Mouse (Mus musculus): Measurements from ENCODE around the gene Pygb. TPM values are rescaled to one million over a fixed set of nuclear protein-coding genes. Genes with fewer than 3 reads are reported as not detected.

The Pygb gene
- polyA plus RNA-seq, 1 experiment from 2014 or later, result 84.4 TPM

- WGBS (ENCODE audit: insufficient replicate concordance), result 91% methylated on average over 3 of the region's 3 CpGs
- Histone ChIP-seq H3K4me2 (no peak overlapping the region), H3K9ac (ENCODE audit: low read depth, low read length) (no peak overlapping the region), H3K9me3 (replicated peaks; ENCODE audit: control insufficient read depth, low read length) (no peaks in the 10 kb centered on the region), H3K4me1 (ENCODE audit: control insufficient read depth, insufficient read depth, low read length) (peaks cover 7% of the 10 kb centered on the region; the same call in 1 of the 2 replicates), H3K27ac (ENCODE audit: low read depth, low read length) (no peak overlapping the region), H3K36me3 (ENCODE audit: control insufficient read depth, insufficient read depth, low read length) (0 out of 2 replicates have a peak, but pooled peaks cover 2% of the 10 kb centered on the region), H3K4me3 (ENCODE audit: low read depth, low read length) (no peak overlapping the region), H3K27me3 (ENCODE audit: control insufficient read depth, insufficient read depth, low read length) (no peaks in the 10 kb centered on the region)
- no peak for ATAC-seq (replicated peaks; ENCODE audit: insufficient number of reproducible peaks, low FRiP score, low TSS enrichment)
These were observed 31.5 kb upstream of the Pygb start for GRCm38 (mm10) chr2:150755016-150755415.

- ATAC-seq (replicated peaks; ENCODE audit: insufficient number of reproducible peaks, low FRiP score, low TSS enrichment), result no peak
- WGBS (ENCODE audit: insufficient replicate concordance), result 83% methylated on average over 7 of the region's 7 CpGs
These were observed 25.1 kb upstream of the Pygb start for GRCm38 (mm10) chr2:150761476-150761875.

DNA sequence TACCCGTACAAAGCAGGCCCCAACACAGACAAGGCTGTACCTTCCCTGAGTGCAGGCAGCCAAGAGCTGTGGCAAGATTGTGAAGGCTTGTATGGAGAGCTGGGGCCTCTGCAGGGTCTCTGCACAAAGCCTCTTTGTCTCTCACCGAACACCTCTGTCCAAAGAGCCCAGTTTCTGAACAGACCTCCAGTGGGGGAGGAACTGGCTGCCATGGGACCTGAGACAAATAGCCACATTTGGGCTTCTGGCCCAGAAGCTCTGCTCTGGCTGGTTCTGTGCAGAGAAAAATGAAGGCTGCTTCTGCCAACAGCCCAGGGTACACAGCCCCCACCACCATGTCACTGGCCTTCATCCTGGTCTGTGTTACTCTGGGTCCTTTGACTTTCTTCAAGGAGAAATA, 20.9 kb upstream of the Pygb start:
- no peak overlapping the region for H3K9ac ChIP-seq (ENCODE audit: low read depth, low read length)
- 0 out of 2 replicates have a peak overlapping the region, but pooled peaks have one; percentile 32 for H3K27ac ChIP-seq (ENCODE audit: low read depth, low read length)
- peaks cover 12% of the 10 kb centered on the region for H3K36me3 ChIP-seq (ENCODE audit: control insufficient read depth, insufficient read depth, low read length)
- H3K9me3 ChIP-seq (replicated peaks; ENCODE audit: control insufficient read depth, low read length), result no peaks in the 10 kb centered on the region
- no peak overlapping the region for H3K4me3 ChIP-seq (ENCODE audit: low read depth, low read length)
- H3K4me1 ChIP-seq (ENCODE audit: control insufficient read depth, insufficient read depth, low read length), result peaks cover 19% of the 10 kb centered on the region
- H3K27me3 ChIP-seq (ENCODE audit: control insufficient read depth, insufficient read depth, low read length), result no peaks in the 10 kb centered on the region
- 66% methylated on average over 2 of the region's 2 CpGs for WGBS (ENCODE audit: insufficient replicate concordance)
- no peak overlapping the region for H3K4me2 ChIP-seq
- no peak for ATAC-seq (replicated peaks; ENCODE audit: insufficient number of reproducible peaks, low FRiP score, low TSS enrichment)

More at GRCm38 (mm10) chr2:150761476-150761875, 25.1 kb upstream of the Pygb start:
- Histone ChIP-seq H3K4me2 (no peak overlapping the region), H3K9me3 (replicated peaks; ENCODE audit: control insufficient read depth, low read length) (no peaks in the 10 kb centered on the region), H3K4me3 (ENCODE audit: low read depth, low read length) (no peak overlapping the region), H3K36me3 (ENCODE audit: control insufficient read depth, insufficient read depth, low read length) (peaks cover 16% of the 10 kb centered on the region), H3K27me3 (ENCODE audit: control insufficient read depth, insufficient read depth, low read length) (no peaks in the 10 kb centered on the region), H3K4me1 (ENCODE audit: control insufficient read depth, insufficient read depth, low read length) (0 out of 2 replicates have a peak, but pooled peaks cover 2% of the 10 kb centered on the region), H3K27ac (ENCODE audit: low read depth, low read length) (no peak overlapping the region), H3K9ac (ENCODE audit: low read depth, low read length) (no peak overlapping the region)

GRCm38 (mm10) chr2:150766083-150766862, 20.3 kb upstream of the Pygb start:
- H3K4me1 ChIP-seq (ENCODE audit: control insufficient read depth, insufficient read depth, low read length), result peaks cover 26% of the 10 kb centered on the region
- H3K4me3 ChIP-seq (ENCODE audit: low read depth, low read length), result no peak overlapping the region
- no peak for ATAC-seq (replicated peaks; ENCODE audit: insufficient number of reproducible peaks, low FRiP score, low TSS enrichment)
- H3K36me3 ChIP-seq (ENCODE audit: control insufficient read depth, insufficient read depth, low read length), result peaks cover 8% of the 10 kb centered on the region
- H3K4me2 ChIP-seq, result no peak overlapping the region
- no peak overlapping the region for H3K27ac ChIP-seq (ENCODE audit: low read depth, low read length)
- H3K9ac ChIP-seq (ENCODE audit: low read depth, low read length), result no peak overlapping the region
- 79% methylated on average over 4 of the region's 4 CpGs for WGBS (ENCODE audit: insufficient replicate concordance)
- no peaks in the 10 kb centered on the region for H3K9me3 ChIP-seq (replicated peaks; ENCODE audit: control insufficient read depth, low read length)
- no peaks in the 10 kb centered on the region for H3K27me3 ChIP-seq (ENCODE audit: control insufficient read depth, insufficient read depth, low read length)

GRCm38 (mm10) chr2:150768678-150769077, 17.9 kb upstream of the Pygb start:
- no peak overlapping the region for H3K4me3 ChIP-seq (ENCODE audit: low read depth, low read length)
- no peaks in the 10 kb centered on the region for H3K27me3 ChIP-seq (ENCODE audit: control insufficient read depth, insufficient read depth, low read length)
- ATAC-seq (replicated peaks; ENCODE audit: insufficient number of reproducible peaks, low FRiP score, low TSS enrichment), result no peak
- H3K27ac ChIP-seq (ENCODE audit: low read depth, low read length), result peak overlapping the region; percentile 50; the same call in 1 of the 2 replicates
- H3K36me3 ChIP-seq (ENCODE audit: control insufficient read depth, insufficient read depth, low read length), result no peaks in the 10 kb centered on the region
- H3K9ac ChIP-seq (ENCODE audit: low read depth, low read length), result 0 out of 2 replicates have a peak overlapping the region, but pooled peaks have one; percentile 22
- no peak overlapping the region for H3K4me2 ChIP-seq
- H3K4me1 ChIP-seq (ENCODE audit: control insufficient read depth, insufficient read depth, low read length), result peaks cover 41% of the 10 kb centered on the region
- no peaks in the 10 kb centered on the region for H3K9me3 ChIP-seq (replicated peaks; ENCODE audit: control insufficient read depth, low read length)
- 44% methylated on average over 1 of the region's 1 CpGs for WGBS (ENCODE audit: insufficient replicate concordance)

DNA sequence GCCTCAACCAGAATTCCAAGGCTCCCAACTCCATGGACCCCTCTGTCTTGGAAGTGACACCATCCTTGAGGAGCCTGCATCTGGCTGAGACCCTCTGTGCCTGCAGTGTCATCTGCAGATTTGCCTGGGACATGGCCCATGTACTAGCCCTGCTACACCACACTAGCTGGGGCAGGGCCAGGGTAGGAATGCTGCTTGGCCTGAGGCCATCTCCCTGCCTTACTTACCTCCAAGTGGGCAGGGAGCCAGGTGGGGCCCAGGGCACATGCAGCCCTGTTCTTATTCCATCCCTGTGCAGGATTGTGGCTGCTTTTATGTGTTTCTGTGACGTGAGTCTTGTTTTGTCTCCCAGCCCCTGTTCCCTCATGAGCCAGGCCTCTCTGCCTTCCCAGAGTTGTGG, 15.8 kb upstream of the Pygb start:
- H3K4me1 ChIP-seq (ENCODE audit: control insufficient read depth, insufficient read depth, low read length), result peaks cover 45% of the 10 kb centered on the region
- no peak overlapping the region for H3K4me3 ChIP-seq (ENCODE audit: low read depth, low read length)
- H3K27ac ChIP-seq (ENCODE audit: low read depth, low read length), result peak overlapping the region; percentile 93
- H3K36me3 ChIP-seq (ENCODE audit: control insufficient read depth, insufficient read depth, low read length), result no peaks in the 10 kb centered on the region
- no peak overlapping the region for H3K4me2 ChIP-seq
- 29% methylated on average over 1 of the region's 1 CpGs for WGBS (ENCODE audit: insufficient replicate concordance)
- no peaks in the 10 kb centered on the region for H3K9me3 ChIP-seq (replicated peaks; ENCODE audit: control insufficient read depth, low read length)
- ATAC-seq (replicated peaks; ENCODE audit: insufficient number of reproducible peaks, low FRiP score, low TSS enrichment), result peak; percentile 65
- peak overlapping the region; percentile 61 for H3K9ac ChIP-seq (ENCODE audit: low read depth, low read length)
- H3K27me3 ChIP-seq (ENCODE audit: control insufficient read depth, insufficient read depth, low read length), result no peaks in the 10 kb centered on the region

DNA sequence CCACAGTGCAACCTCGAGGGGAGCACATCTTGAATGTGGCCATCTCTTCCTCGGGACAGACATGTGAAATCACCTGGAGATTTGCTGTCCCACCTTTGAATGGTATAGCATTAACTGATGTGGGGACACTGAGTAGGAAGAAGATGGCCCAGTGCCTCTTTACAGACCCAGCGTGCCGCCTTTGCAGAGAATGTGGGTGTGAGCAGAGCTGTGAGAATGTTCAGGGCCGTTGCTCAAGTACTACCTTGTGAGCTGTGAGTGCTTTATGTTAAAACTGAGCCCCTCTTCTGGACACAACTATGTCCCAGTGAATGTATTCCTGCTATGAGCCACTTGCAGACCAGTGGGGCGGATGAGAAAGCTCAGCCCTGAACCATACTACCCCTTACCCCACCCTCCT, 15.4 kb upstream of the Pygb start:
- no peak overlapping the region for H3K4me2 ChIP-seq
- 71% methylated on average over 6 of the region's 6 CpGs for WGBS (ENCODE audit: insufficient replicate concordance)
- no peaks in the 10 kb centered on the region for H3K36me3 ChIP-seq (ENCODE audit: control insufficient read depth, insufficient read depth, low read length)
- H3K4me3 ChIP-seq (ENCODE audit: low read depth, low read length), result no peak overlapping the region
- no peaks in the 10 kb centered on the region for H3K27me3 ChIP-seq (ENCODE audit: control insufficient read depth, insufficient read depth, low read length)
- ATAC-seq (replicated peaks; ENCODE audit: insufficient number of reproducible peaks, low FRiP score, low TSS enrichment), result no peak
- H3K27ac ChIP-seq (ENCODE audit: low read depth, low read length), result peak overlapping the region; percentile 93
- peak overlapping the region; percentile 39 for H3K9ac ChIP-seq (ENCODE audit: low read depth, low read length)
- peaks cover 50% of the 10 kb centered on the region for H3K4me1 ChIP-seq (ENCODE audit: control insufficient read depth, insufficient read depth, low read length)
- no peaks in the 10 kb centered on the region for H3K9me3 ChIP-seq (replicated peaks; ENCODE audit: control insufficient read depth, low read length)

DNA sequence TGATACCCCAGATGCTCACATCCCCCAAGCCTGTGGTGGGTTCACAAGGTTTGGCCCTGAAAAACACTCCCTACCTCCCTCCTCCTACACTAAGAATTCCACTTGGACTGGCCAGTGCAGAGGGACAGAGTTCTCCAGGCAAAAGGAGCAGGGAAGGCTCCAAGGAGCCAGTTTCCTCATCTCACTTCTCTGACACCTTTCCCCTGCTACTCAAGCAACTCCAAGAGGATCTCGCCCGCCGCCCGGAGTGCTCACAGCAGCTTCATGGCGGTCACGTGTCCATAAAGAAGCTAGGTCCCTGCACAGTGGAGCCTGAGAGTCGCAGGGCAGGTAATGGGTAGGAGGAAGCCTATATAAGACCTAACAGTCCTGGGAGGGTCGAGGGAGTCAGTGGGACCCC, 14.5 kb upstream of the Pygb start:
- 73% methylated on average over 8 of the region's 8 CpGs for WGBS (ENCODE audit: insufficient replicate concordance)
- peak overlapping the region; percentile 93 for H3K27ac ChIP-seq (ENCODE audit: low read depth, low read length)
- H3K4me2 ChIP-seq, result 0 out of 2 replicates have a peak overlapping the region, but pooled peaks have one; percentile 4
- ATAC-seq (replicated peaks; ENCODE audit: insufficient number of reproducible peaks, low FRiP score, low TSS enrichment), result no peak
- no peaks in the 10 kb centered on the region for H3K27me3 ChIP-seq (ENCODE audit: control insufficient read depth, insufficient read depth, low read length)
- H3K36me3 ChIP-seq (ENCODE audit: control insufficient read depth, insufficient read depth, low read length), result no peaks in the 10 kb centered on the region
- peak overlapping the region; percentile 52; the same call in 1 of the 2 replicates for H3K9ac ChIP-seq (ENCODE audit: low read depth, low read length)
- H3K4me1 ChIP-seq (ENCODE audit: control insufficient read depth, insufficient read depth, low read length), result peaks cover 49% of the 10 kb centered on the region
- H3K4me3 ChIP-seq (ENCODE audit: low read depth, low read length), result no peak overlapping the region
- H3K9me3 ChIP-seq (replicated peaks; ENCODE audit: control insufficient read depth, low read length), result no peaks in the 10 kb centered on the region

Measured in heart, embryonic 11.5 days (tissue).